Mouse (Mus musculus) heart, postnatal 36 days (tissue): Measurements from ENCODE around the gene Cacna1h. TPM values are rescaled to one million over a fixed set of nuclear protein-coding genes. Genes with fewer than 3 reads are reported as not detected.

ENCODE experiments used
- DNase-seq, 2 experiments: peaks; one replicate each; pipeline ENCODE4 v3.0.0; 2021 to 2022
- intact Hi-C: fragments of 180-260 bp; cut with DNase I; formaldehyde crosslinking; loops from one replicate; pipeline ENCODE4 v1.15.1; 2025
- total RNA-seq, 2 experiments: library from RNA; stranded (reverse); gene quantifications; 2 replicates each; pipeline ENCODE4 v1.2.3; 2021

Gene Cacna1h
- total RNA-seq, 2 experiments from 2014 or later: 5.4 to 6.5 TPM

DNA sequence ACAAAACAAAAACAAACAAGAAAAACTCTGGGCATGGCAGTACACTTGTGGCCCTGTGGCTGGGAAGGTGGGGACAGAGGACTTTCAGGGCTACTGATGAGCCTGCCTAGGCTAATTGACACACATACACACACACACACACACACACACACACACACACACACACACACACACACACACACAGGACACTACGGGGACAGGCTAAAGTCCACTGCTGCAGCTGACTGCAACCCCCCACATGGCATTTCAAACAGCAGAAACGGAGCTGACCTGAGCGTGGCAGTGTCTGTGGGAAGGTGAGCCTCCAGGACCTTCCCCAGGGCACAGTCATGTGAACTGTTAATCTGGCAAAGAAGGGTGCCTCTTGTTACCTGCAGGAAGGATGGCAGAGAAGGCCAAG, 92.1 kb downstream of the Cacna1h start:
- intact Hi-C loops: no loop called here

DNA sequence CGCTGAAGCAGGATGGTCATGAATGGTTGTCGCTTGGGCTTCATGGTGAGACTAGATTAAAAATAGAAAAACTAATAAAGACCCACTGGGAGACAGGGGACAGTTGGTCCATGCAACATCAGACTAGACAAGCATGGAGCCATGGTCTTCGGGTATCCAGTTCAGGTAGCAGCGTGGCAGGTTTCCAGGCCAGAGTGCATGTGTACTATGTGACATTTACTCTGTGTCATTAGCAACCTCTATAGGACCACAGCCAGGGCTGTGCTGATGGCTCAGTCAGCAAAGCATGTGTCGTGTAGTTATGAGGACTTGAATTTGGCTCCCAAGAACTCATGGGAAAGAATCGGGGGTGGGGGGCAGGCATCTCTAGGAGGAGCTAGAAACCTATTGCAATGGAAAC, 93.6 kb downstream of the Cacna1h start:
- no peak for DNase-seq
- intact Hi-C loops: no loop called here

More for the DNA sequence above, 92.1 kb downstream of the Cacna1h start:
- no peak for DNase-seq

DNA sequence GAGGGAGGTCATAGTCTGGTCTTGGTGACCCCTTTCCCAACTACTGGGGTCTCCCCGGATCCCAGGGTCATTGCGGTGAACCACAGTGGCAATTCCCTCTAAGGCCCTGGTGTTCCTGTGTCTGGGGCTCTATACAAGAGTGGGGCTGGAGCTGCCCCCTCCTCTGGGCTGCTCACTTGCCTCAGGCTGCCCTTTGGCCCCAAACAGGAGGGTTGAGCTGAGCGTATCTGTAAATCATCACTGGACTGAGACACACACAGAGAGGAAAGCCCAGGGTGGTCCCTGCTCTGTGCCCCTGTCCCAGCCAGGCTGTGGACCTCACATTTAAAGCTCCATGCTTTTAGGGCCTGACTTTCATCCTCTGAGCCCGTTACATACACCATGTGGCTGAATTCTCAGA, 95.4 kb downstream of the Cacna1h start:
- intact Hi-C loops: loop anchor here (10.0 kb wide), 1 partner anchor 357 kb away; no protein-coding TSS in a partner anchor

DNA sequence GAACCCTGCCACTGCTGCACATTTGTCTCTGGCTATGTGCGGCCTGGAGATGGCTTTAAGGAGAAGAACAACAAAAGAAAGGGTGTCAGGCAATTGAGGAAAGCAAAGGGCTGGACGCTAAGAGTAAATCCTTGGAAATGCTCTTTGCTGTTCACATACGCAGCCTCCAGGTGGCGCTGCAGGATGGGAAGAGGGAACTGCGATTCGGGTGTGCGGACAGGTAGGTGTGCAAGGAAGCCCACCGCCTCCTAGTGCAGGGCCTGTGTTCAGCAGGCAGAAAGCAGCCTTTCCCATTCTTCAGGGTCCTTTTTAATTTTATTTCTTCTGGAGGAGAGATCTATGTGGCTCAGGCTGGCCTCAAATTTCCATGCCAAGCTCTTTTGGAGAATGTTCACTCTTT, 99.6 kb downstream of the Cacna1h start:
- intact Hi-C loops: loop anchor here (2.0 to 10.0 kb wide), 2 partner anchors 135 to 361 kb away; no protein-coding TSS in a partner anchor

More for the DNA sequence above, 95.4 kb downstream of the Cacna1h start:
- no peak for DNase-seq

DNA sequence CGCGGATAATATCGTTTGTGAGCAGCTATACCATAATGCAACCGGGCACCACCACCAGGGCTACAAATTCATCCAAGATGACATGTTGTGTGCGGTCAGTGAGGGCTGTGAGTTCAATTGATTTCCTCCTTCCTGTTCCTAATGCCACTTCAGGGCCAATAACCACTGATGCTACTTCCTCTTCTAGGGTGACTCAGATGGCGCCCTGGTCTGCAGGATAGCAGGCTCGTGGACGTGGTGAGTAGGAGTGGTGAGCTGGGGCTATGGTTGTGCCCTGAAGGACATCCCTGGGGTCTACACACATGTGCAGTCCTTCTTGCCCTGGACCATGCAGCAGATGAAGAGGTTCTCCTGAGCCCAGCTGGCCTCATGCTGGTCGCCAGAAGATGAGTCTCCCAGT, 101.3 kb downstream of the Cacna1h start:
- intact Hi-C loops: loop anchor here (10.0 kb wide), 1 partner anchor 362 kb away; no protein-coding TSS in a partner anchor
- DNase-seq: no peak

More for the DNA sequence above, 99.6 kb downstream of the Cacna1h start:
- DNase-seq: peak; percentile 21 to 53

Other genes starting within 250 kb of the Cacna1h start
- gene BC003965, start 249.2 kb downstream of the Cacna1h start, total RNA-seq: 10 to 100 TPM; 20.8 to 22.5 TPM
- gene Unkl, start 245.4 kb downstream of the Cacna1h start, total RNA-seq: 10 to 100 TPM in 1 of 2 experiments, 1 to 10 TPM in 1; 8.7 to 10.2 TPM
- 10 to 100 TPM; 13.9 TPM for gene Gnptg, start 193.7 kb downstream of the Cacna1h start, total RNA-seq
- gene Tsr3, start 193.6 kb downstream of the Cacna1h start, total RNA-seq: 10 to 100 TPM in 1 of 2 experiments, 1 to 10 TPM in 1; 8.6 to 11.0 TPM
- gene Baiap3, start 177.4 kb downstream of the Cacna1h start, total RNA-seq: under 1 TPM; 0.42 to 0.43 TPM
- gene Ube2i, start 159.2 kb downstream of the Cacna1h start, total RNA-seq: 10 to 100 TPM; 84.3 to 95.1 TPM
- gene Prss34, start 135.4 kb downstream of the Cacna1h start, total RNA-seq: under 1 TPM; 0.22 to 0.25 TPM
- gene Prss28, start 125.1 kb downstream of the Cacna1h start, total RNA-seq: not detected
- not detected for gene Prss29, start 115.1 kb downstream of the Cacna1h start, total RNA-seq
- gene Tpsab1, start 88.2 kb downstream of the Cacna1h start, total RNA-seq: under 1 TPM; 0.70 to 0.86 TPM
- gene Tpsb2, start 67.5 kb downstream of the Cacna1h start, total RNA-seq: 1 to 10 TPM; 1.8 to 2.2 TPM
- under 1 TPM in 1 of 2 experiments, not detected in 1; 0.30 TPM for gene Tpsg1, start 64.5 kb downstream of the Cacna1h start, total RNA-seq
- gene Tekt4, start 20.8 kb upstream of the Cacna1h start, total RNA-seq: under 1 TPM in 1 of 2 experiments, not detected in 1; 0.47 TPM
- not detected for gene Sstr5, start 63.5 kb upstream of the Cacna1h start, total RNA-seq
- under 1 TPM; 0.33 to 0.49 TPM for gene Sox8, start 136.9 kb upstream of the Cacna1h start, total RNA-seq
- gene Lmf1, start 145.3 kb upstream of the Cacna1h start, total RNA-seq: 10 to 100 TPM; 27.4 to 33.8 TPM